Mouse (Mus musculus) liver, embryonic 15.5 days (tissue): ENCODE data around the gene Cdh3. TPM values are rescaled to one million over a fixed set of nuclear protein-coding genes. Genes with fewer than 3 reads are reported as not detected.
"Not testable (repeated sequence)": the region's sequence is repeated elsewhere in the genome, so short reads cannot be mapped to it uniquely, and the experiment has no call there.

Experiments used
- ATAC-seq: fragments of 200-750 bp; cut with Nextera tagmentation; 2 replicates; pipeline ENCODE4 v1.8.0; 2017; ENCODE audit warnings: moderate number of reproducible peaks, mild to moderate bottlenecking, moderate library complexity; ENCODE audit not compliant: insufficient read depth
- H3K27ac ChIP-seq: fragments of 300-500 bp; sonication (generic); replicated peaks from 2 replicates; pipeline ENCODE4 v1.5.1; 2015; ENCODE audit warnings: mild to moderate bottlenecking, inconsistent platforms
- H3K27me3 ChIP-seq: fragments of 300-500 bp; sonication (generic); 2 replicates; pipeline ENCODE4 v1.6.1; 2015; ENCODE audit warnings: mild to moderate bottlenecking, inconsistent platforms
- H3K36me3 ChIP-seq: fragments of 300-500 bp; sonication (generic); replicated peaks from 2 replicates; pipeline ENCODE4 v1.6.1; 2015; ENCODE audit warnings: moderate library complexity, mild to moderate bottlenecking, inconsistent platforms
- H3K4me1 ChIP-seq: fragments of 300-500 bp; sonication (generic); replicated peaks from 2 replicates; pipeline ENCODE4 v1.6.1; 2015; ENCODE audit warnings: inconsistent platforms
- H3K4me2 ChIP-seq: fragments of 300-500 bp; sonication (generic); 2 replicates; pipeline ENCODE4 v1.6.1; 2015; ENCODE audit warnings: moderate library complexity, mild to moderate bottlenecking, inconsistent platforms
- H3K4me3 ChIP-seq: fragments of 300-500 bp; sonication (generic); replicated peaks from 2 replicates; pipeline ENCODE4 v1.5.1; 2015; ENCODE audit warnings: mild to moderate bottlenecking, inconsistent platforms
- H3K9ac ChIP-seq: fragments of 300-500 bp; sonication (generic); 2 replicates; pipeline ENCODE4 v1.6.1; 2015; ENCODE audit warnings: moderate library complexity, mild to moderate bottlenecking, inconsistent platforms
- H3K9me3 ChIP-seq: fragments of 300-500 bp; sonication (generic); replicated peaks from 2 replicates; pipeline ENCODE4 v1.6.1; 2016; ENCODE audit warnings: inconsistent platforms
- WGBS: fragments of 180-500 bp; shearing (Covaris S2); methylation state at CpG from one replicate; pipeline ENCODE4 v1.1.7; 2015; ENCODE audit warnings: mixed read lengths; ENCODE audit not compliant: insufficient replicate concordance; 5-methylcytosine and 5-hydroxymethylcytosine counted together
- polyA plus RNA-seq: library from polyadenylated mRNA; unstranded; fragments of >200 nt; fragmentation: Nextera tagmentation; extraction: Ambion mirVana; gene quantifications from 2 replicates; pipeline ENCODE4 v1.2.1, GENCODE M21; 2015

Gene Cdh3
- polyA plus RNA-seq, 1 experiment from 2014 or later, result 1.3 TPM

- no peaks in the 10 kb centered on the region for H3K9me3 ChIP-seq
- no peaks in the 10 kb centered on the region for H3K27me3 ChIP-seq
- 59% methylated on average over 10 of the region's 10 CpGs for WGBS
- no peak overlapping the region for H3K27ac ChIP-seq
- no peak overlapping the region for H3K4me3 ChIP-seq
- H3K4me1 ChIP-seq, result no peaks in the 10 kb centered on the region
- H3K9ac ChIP-seq, result no peak overlapping the region
- no peak overlapping the region for H3K4me2 ChIP-seq
- no peaks in the 10 kb centered on the region for H3K36me3 ChIP-seq
- ATAC-seq, result no peak
Measured at GRCm38 (mm10) chr8:106548366-106548936, 37.8 kb downstream of the Cdh3 start.

- H3K27ac ChIP-seq, result no peak overlapping the region
- H3K9me3 ChIP-seq, result no peaks in the 10 kb centered on the region
- H3K27me3 ChIP-seq, result no peaks in the 10 kb centered on the region
- ATAC-seq, result no peak
- H3K36me3 ChIP-seq, result no peaks in the 10 kb centered on the region
- H3K9ac ChIP-seq, result no peak overlapping the region
- no peak overlapping the region for H3K4me2 ChIP-seq
- no peaks in the 10 kb centered on the region for H3K4me1 ChIP-seq
- 78% methylated on average over 1 of the region's 1 CpGs for WGBS
- H3K4me3 ChIP-seq, result no peak overlapping the region
Measured at GRCm38 (mm10) chr8:106550906-106551305, 40.2 kb downstream of the Cdh3 start.

GRCm38 (mm10) chr8:106554011-106554410, 43.3 kb downstream of the Cdh3 start:
- no peak overlapping the region for H3K4me3 ChIP-seq
- H3K4me2 ChIP-seq, result no peak overlapping the region
- H3K36me3 ChIP-seq, result no peaks in the 10 kb centered on the region
- H3K9ac ChIP-seq, result no peak overlapping the region
- 85% methylated on average over 5 of the region's 5 CpGs for WGBS
- no peaks in the 10 kb centered on the region for H3K4me1 ChIP-seq
- no peaks in the 10 kb centered on the region for H3K9me3 ChIP-seq
- ATAC-seq, result no peak
- H3K27ac ChIP-seq, result no peak overlapping the region
- H3K27me3 ChIP-seq, result no peaks in the 10 kb centered on the region

- 0 out of 2 replicates have a peak, but pooled peaks cover 9% of the 10 kb centered on the region for H3K4me1 ChIP-seq
- no peaks in the 10 kb centered on the region for H3K9me3 ChIP-seq
- ATAC-seq, result no peak
- no peak overlapping the region for H3K27ac ChIP-seq
- 9% methylated on average over 6 of the region's 7 CpGs for WGBS
- H3K36me3 ChIP-seq, result no peaks in the 10 kb centered on the region
- no peak overlapping the region for H3K4me2 ChIP-seq
- no peaks in the 10 kb centered on the region for H3K27me3 ChIP-seq
- H3K4me3 ChIP-seq, result no peak overlapping the region
- H3K9ac ChIP-seq, result no peak overlapping the region
Measured at GRCm38 (mm10) chr8:106556068-106556645, 45.5 kb downstream of the Cdh3 start.

GRCm38 (mm10) chr8:106559844-106560243, 49.2 kb downstream of the Cdh3 start:
- Histone ChIP-seq H3K4me3 (no peak overlapping the region), H3K36me3 (no peaks in the 10 kb centered on the region), H3K27me3 (no peaks in the 10 kb centered on the region), H3K9me3 (no peaks in the 10 kb centered on the region), H3K4me1 (0 out of 2 replicates have a peak, but pooled peaks cover 10% of the 10 kb centered on the region), H3K9ac (no peak overlapping the region), H3K27ac (no peak overlapping the region), H3K4me2 (no peak overlapping the region)
- ATAC-seq, result no peak
- 36% methylated on average over 9 of the region's 9 CpGs for WGBS

GRCm38 (mm10) chr8:106561097-106561865, 50.6 kb downstream of the Cdh3 start:
- Histone ChIP-seq H3K27ac (no peak overlapping the region), H3K36me3 (no peaks in the 10 kb centered on the region), H3K4me3 (no peak overlapping the region), H3K9me3 (no peaks in the 10 kb centered on the region), H3K9ac (no peak overlapping the region), H3K4me1 (0 out of 2 replicates have a peak, but pooled peaks cover 10% of the 10 kb centered on the region), H3K27me3 (no peaks in the 10 kb centered on the region), H3K4me2 (no peak overlapping the region)
- 19% methylated on average over 21 of the region's 21 CpGs for WGBS
- ATAC-seq, result 0 out of 2 replicates have a peak, but pooled peaks have one; percentile 31

GRCm38 (mm10) chr8:106563691-106564182, 53.0 kb downstream of the Cdh3 start:
- H3K4me2 ChIP-seq, result no peak overlapping the region
- 62% methylated on average over 3 of the region's 3 CpGs for WGBS
- no peaks in the 10 kb centered on the region for H3K36me3 ChIP-seq
- H3K4me3 ChIP-seq, result no peak overlapping the region
- H3K27me3 ChIP-seq, result no peaks in the 10 kb centered on the region
- H3K27ac ChIP-seq, result no peak overlapping the region
- no peak for ATAC-seq
- no peaks in the 10 kb centered on the region for H3K9me3 ChIP-seq
- H3K4me1 ChIP-seq, result 0 out of 2 replicates have a peak, but pooled peaks cover 10% of the 10 kb centered on the region
- H3K9ac ChIP-seq, result no peak overlapping the region

GRCm38 (mm10) chr8:106569006-106569405, 58.3 kb downstream of the Cdh3 start:
- Histone ChIP-seq H3K4me2 (no peak overlapping the region), H3K9me3 (no peaks in the 10 kb centered on the region), H3K27ac (no peak overlapping the region), H3K27me3 (no peaks in the 10 kb centered on the region), H3K4me3 (no peak overlapping the region), H3K36me3 (no peaks in the 10 kb centered on the region), H3K9ac (no peak overlapping the region), H3K4me1 (0 out of 2 replicates have a peak, but pooled peaks cover 11% of the 10 kb centered on the region)
- 63% methylated on average over 7 of the region's 7 CpGs for WGBS
- ATAC-seq, result no peak

GRCm38 (mm10) chr8:106570386-106570785, 59.7 kb downstream of the Cdh3 start:
- Histone ChIP-seq H3K4me1 (0 out of 2 replicates have a peak, but pooled peaks cover 11% of the 10 kb centered on the region), H3K4me3 (no peak overlapping the region), H3K4me2 (no peak overlapping the region), H3K9ac (no peak overlapping the region), H3K9me3 (no peaks in the 10 kb centered on the region), H3K27me3 (no peaks in the 10 kb centered on the region), H3K27ac (no peak overlapping the region), H3K36me3 (no peaks in the 10 kb centered on the region)
- ATAC-seq, result no peak
- WGBS, result 51% methylated on average over 4 of the region's 4 CpGs

GRCm38 (mm10) chr8:106571551-106572172, 61.0 kb downstream of the Cdh3 start:
- no peak overlapping the region for H3K4me2 ChIP-seq

GRCm38 (mm10) chr8:106572175-106572574, 61.5 kb downstream of the Cdh3 start:
- H3K27ac ChIP-seq, H3K4me3 ChIP-seq, H3K9ac ChIP-seq, H3K36me3 ChIP-seq, H3K27me3 ChIP-seq, H3K4me2 ChIP-seq, ATAC-seq, H3K9me3 ChIP-seq: not testable (repeated sequence)
- peaks cover 18% of the 10 kb centered on the region; the same call in 1 of the 2 replicates for H3K4me1 ChIP-seq
- 59% methylated on average over 1 of the region's 1 CpGs for WGBS

More at GRCm38 (mm10) chr8:106571551-106572172, 61.0 kb downstream of the Cdh3 start:
- Histone ChIP-seq H3K9me3 (no peaks in the 10 kb centered on the region), H3K27ac (no peak overlapping the region), H3K27me3 (no peaks in the 10 kb centered on the region), H3K4me3 (no peak overlapping the region), H3K36me3 (no peaks in the 10 kb centered on the region), H3K9ac (no peak overlapping the region), H3K4me1 (0 out of 2 replicates have a peak, but pooled peaks cover 13% of the 10 kb centered on the region)
- no peak for ATAC-seq
- 57% methylated on average over 5 of the region's 5 CpGs for WGBS
